Mouse (Mus musculus): ENCODE data around the gene Prdm11. TPM values are rescaled to one million over a fixed set of nuclear protein-coding genes. Genes with fewer than 3 reads are reported as not detected.
A peak's percentile ranks its signal among the peaks of the same experiment; 100 is the strongest.

Prdm11 gene
- polyA plus RNA-seq, 1 experiment from 2014 or later = 1.4 TPM

- no peak overlapping the region for H3K4me3 ChIP-seq
- no peak overlapping the region for H3K4me2 ChIP-seq
- no peaks in the 10 kb centered on the region for H3K4me1 ChIP-seq
- H3K9me3 ChIP-seq (replicated peaks) = no peaks in the 10 kb centered on the region
- H3K27ac ChIP-seq = no peak overlapping the region
- no peaks in the 10 kb centered on the region for H3K27me3 ChIP-seq
- no peak for ATAC-seq
- 96% methylated on average over 20 of the region's 20 CpGs for WGBS
- no peak overlapping the region for H3K9ac ChIP-seq
- peaks cover 62% of the 10 kb centered on the region for H3K36me3 ChIP-seq (ENCODE audit: poor library complexity, severe bottlenecking)
These were observed 72.3 kb downstream of the Prdm11 start for GRCm38 (mm10) chr2:92973646-92974045.

GRCm38 (mm10) chr2:92972071-92972470 is 73.9 kb downstream of the Prdm11 start:
- Histone ChIP-seq H3K4me1 (peaks cover 7% of the 10 kb centered on the region), H3K4me2 (no peak overlapping the region), H3K36me3 (ENCODE audit: poor library complexity, severe bottlenecking) (peaks cover 56% of the 10 kb centered on the region), H3K27me3 (no peaks in the 10 kb centered on the region), H3K9me3 (replicated peaks) (no peaks in the 10 kb centered on the region), H3K27ac (no peak overlapping the region), H3K9ac (no peak overlapping the region), H3K4me3 (no peak overlapping the region)
- no peak for ATAC-seq
- 91% methylated on average over 17 of the region's 17 CpGs for WGBS

DNA sequence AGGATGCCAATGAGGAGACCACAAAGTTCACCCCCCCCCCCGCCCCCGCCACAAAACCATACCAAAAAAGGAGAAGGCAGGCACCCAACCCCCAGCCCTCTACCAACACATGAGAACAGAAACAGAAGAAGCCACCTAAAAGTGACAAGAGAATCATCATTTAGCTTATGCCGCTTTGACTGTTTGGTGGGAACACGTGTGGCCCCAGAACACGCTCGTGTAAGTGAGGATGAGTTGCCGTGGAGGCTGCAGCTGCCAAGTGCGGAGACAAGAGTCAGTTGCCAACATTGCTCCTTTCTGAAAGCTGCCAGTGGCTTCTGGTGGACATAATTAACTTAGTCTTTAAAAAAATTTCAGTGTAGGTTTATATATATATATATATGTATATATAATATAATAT is 74.4 kb downstream of the Prdm11 start:
- ATAC-seq = no peak
- Histone ChIP-seq H3K4me2 (no peak overlapping the region), H3K4me3 (no peak overlapping the region), H3K4me1 (peaks cover 9% of the 10 kb centered on the region), H3K36me3 (ENCODE audit: poor library complexity, severe bottlenecking) (peaks cover 54% of the 10 kb centered on the region), H3K9me3 (replicated peaks) (no peaks in the 10 kb centered on the region), H3K27me3 (no peaks in the 10 kb centered on the region), H3K9ac (no peak overlapping the region), H3K27ac (no peak overlapping the region)
- 92% methylated on average over 8 of the region's 8 CpGs for WGBS

DNA sequence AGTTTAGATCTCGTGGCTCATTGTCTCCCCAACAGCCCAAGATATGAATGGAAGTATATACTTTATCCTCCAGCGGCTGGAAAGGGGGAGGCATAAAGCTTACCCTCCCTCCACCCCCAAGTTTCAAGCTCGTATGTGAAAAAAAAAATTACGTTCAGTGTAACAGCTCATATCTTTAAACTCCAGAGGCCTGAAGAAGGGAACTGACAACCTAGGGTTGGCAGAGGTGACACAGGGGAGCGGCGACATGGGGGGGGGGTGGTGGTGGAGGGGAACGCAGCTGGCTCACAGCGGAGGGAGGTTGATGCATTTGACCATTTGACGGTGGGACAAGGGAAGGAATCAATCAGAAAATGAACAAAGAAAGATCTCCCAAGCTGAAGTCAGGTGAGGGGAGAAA is 74.9 kb downstream of the Prdm11 start:
- Histone ChIP-seq H3K27ac (no peak overlapping the region), H3K4me2 (no peak overlapping the region), H3K4me3 (no peak overlapping the region), H3K36me3 (ENCODE audit: poor library complexity, severe bottlenecking) (peaks cover 50% of the 10 kb centered on the region), H3K9ac (no peak overlapping the region), H3K9me3 (replicated peaks) (no peaks in the 10 kb centered on the region), H3K4me1 (peaks cover 9% of the 10 kb centered on the region), H3K27me3 (no peaks in the 10 kb centered on the region)
- ATAC-seq = no peak
- 88% methylated on average over 9 of the region's 9 CpGs for WGBS

GRCm38 (mm10) chr2:92967839-92968166 is 78.2 kb downstream of the Prdm11 start:
- H3K4me3 ChIP-seq = no peak overlapping the region
- no peak overlapping the region for H3K9ac ChIP-seq
- ATAC-seq = no peak
- no peak overlapping the region for H3K4me2 ChIP-seq
- 62% methylated on average over 4 of the region's 4 CpGs for WGBS
- no peak overlapping the region for H3K27ac ChIP-seq
- no peaks in the 10 kb centered on the region for H3K9me3 ChIP-seq (replicated peaks)
- H3K4me1 ChIP-seq = peaks cover 9% of the 10 kb centered on the region
- no peaks in the 10 kb centered on the region for H3K27me3 ChIP-seq
- peaks cover 17% of the 10 kb centered on the region for H3K36me3 ChIP-seq (ENCODE audit: poor library complexity, severe bottlenecking)

- no peak overlapping the region for H3K4me3 ChIP-seq
- WGBS = 26% methylated on average over 10 of the region's 10 CpGs
- H3K9ac ChIP-seq = no peak overlapping the region
- H3K36me3 ChIP-seq (ENCODE audit: poor library complexity, severe bottlenecking) = peaks cover 11% of the 10 kb centered on the region
- H3K4me2 ChIP-seq = no peak overlapping the region
- 0 out of 2 replicates have a peak, but pooled peaks have one; percentile 43 for ATAC-seq
- peak overlapping the region; percentile 25; the same call in 1 of the 2 replicates for H3K27ac ChIP-seq
- peaks cover 9% of the 10 kb centered on the region for H3K4me1 ChIP-seq
- H3K27me3 ChIP-seq = no peaks in the 10 kb centered on the region
- H3K9me3 ChIP-seq (replicated peaks) = no peaks in the 10 kb centered on the region
These were observed 78.7 kb downstream of the Prdm11 start for GRCm38 (mm10) chr2:92967032-92967838.

GRCm38 (mm10) chr2:92966257-92966656 is 79.7 kb downstream of the Prdm11 start:
- Histone ChIP-seq H3K27me3 (no peaks in the 10 kb centered on the region), H3K4me1 (peaks cover 9% of the 10 kb centered on the region), H3K27ac (no peak overlapping the region), H3K36me3 (ENCODE audit: poor library complexity, severe bottlenecking) (peaks cover 3% of the 10 kb centered on the region; the same call in 1 of the 2 replicates), H3K9ac (no peak overlapping the region), H3K4me2 (no peak overlapping the region), H3K4me3 (no peak overlapping the region), H3K9me3 (replicated peaks) (no peaks in the 10 kb centered on the region)
- ATAC-seq = no peak
- WGBS = 60% methylated on average over 8 of the region's 8 CpGs

DNA sequence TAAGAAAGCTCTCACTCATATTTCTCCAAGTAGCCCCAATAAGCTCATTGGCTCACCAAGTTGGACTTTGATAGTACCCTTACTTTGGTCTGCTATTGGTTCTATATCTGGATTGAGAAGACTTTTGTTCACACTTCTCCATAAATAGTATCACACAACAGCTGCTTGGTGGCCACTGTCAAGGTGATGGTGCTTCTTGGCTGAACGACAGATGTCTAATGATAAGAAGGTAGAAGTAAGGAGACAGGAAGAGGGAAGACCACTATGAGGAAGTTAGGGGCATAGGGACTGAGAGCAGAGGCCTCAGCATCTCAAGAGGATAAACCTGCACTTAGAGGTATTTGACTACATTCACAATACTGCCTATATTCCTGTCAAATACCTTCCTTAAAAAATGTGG is 81.6 kb downstream of the Prdm11 start:
- no peak overlapping the region for H3K4me3 ChIP-seq
- no peak for ATAC-seq
- WGBS = 93% methylated on average over 1 of the region's 1 CpGs
- H3K9ac ChIP-seq = no peak overlapping the region
- H3K36me3 ChIP-seq (ENCODE audit: poor library complexity, severe bottlenecking) = no peaks in the 10 kb centered on the region
- no peak overlapping the region for H3K4me2 ChIP-seq
- H3K9me3 ChIP-seq (replicated peaks) = no peaks in the 10 kb centered on the region
- H3K4me1 ChIP-seq = peaks cover 9% of the 10 kb centered on the region
- no peaks in the 10 kb centered on the region for H3K27me3 ChIP-seq
- H3K27ac ChIP-seq = no peak overlapping the region

GRCm38 (mm10) chr2:92958640-92959039 is 87.3 kb downstream of the Prdm11 start:
- no peak overlapping the region for H3K4me3 ChIP-seq
- no peak overlapping the region for H3K27ac ChIP-seq
- H3K4me2 ChIP-seq = no peak overlapping the region
- ATAC-seq = no peak
- H3K9me3 ChIP-seq (replicated peaks) = no peaks in the 10 kb centered on the region
- WGBS = 65% methylated on average over 4 of the region's 4 CpGs
- no peak overlapping the region for H3K9ac ChIP-seq
- no peaks in the 10 kb centered on the region for H3K27me3 ChIP-seq
- no peaks in the 10 kb centered on the region for H3K4me1 ChIP-seq
- no peaks in the 10 kb centered on the region for H3K36me3 ChIP-seq (ENCODE audit: poor library complexity, severe bottlenecking)

DNA sequence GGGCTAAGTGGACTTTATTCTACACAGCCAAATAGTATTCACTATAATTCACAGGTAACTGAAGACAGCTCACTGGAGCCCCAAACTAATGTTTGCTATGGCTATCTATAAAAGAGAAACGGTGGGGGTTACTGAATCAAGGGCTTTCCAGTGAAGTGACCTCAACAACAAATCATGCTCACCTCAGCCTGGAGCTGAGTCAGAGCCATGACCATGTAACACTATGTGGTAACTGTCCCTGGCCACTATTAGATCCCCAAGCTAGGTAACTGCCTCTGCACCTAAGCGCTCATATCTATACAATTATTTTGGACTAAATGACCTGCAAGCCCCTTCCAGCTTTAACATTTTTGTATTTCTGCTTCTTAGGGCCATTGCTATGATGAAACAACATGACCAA is 89.0 kb downstream of the Prdm11 start:
- H3K27ac ChIP-seq = no peak overlapping the region
- no peak overlapping the region for H3K4me2 ChIP-seq
- no peaks in the 10 kb centered on the region for H3K4me1 ChIP-seq
- H3K27me3 ChIP-seq = no peaks in the 10 kb centered on the region
- no peak for ATAC-seq
- no peaks in the 10 kb centered on the region for H3K36me3 ChIP-seq (ENCODE audit: poor library complexity, severe bottlenecking)
- no peaks in the 10 kb centered on the region for H3K9me3 ChIP-seq (replicated peaks)
- H3K9ac ChIP-seq = no peak overlapping the region
- H3K4me3 ChIP-seq = no peak overlapping the region
- WGBS = 93% methylated on average over 2 of the region's 2 CpGs

GRCm38 (mm10) chr2:92954404-92955114 is 91.4 kb downstream of the Prdm11 start:
- Histone ChIP-seq H3K4me3 (no peak overlapping the region), H3K4me1 (no peaks in the 10 kb centered on the region), H3K27me3 (no peaks in the 10 kb centered on the region), H3K9me3 (replicated peaks) (no peaks in the 10 kb centered on the region), H3K27ac (no peak overlapping the region), H3K4me2 (no peak overlapping the region), H3K9ac (no peak overlapping the region), H3K36me3 (ENCODE audit: poor library complexity, severe bottlenecking) (no peaks in the 10 kb centered on the region)
- 37% methylated on average over 11 of the region's 11 CpGs for WGBS
- ATAC-seq = no peak

GRCm38 (mm10) chr2:92953450-92953849 is 92.5 kb downstream of the Prdm11 start:
- ATAC-seq = no peak
- no peak overlapping the region for H3K27ac ChIP-seq
- no peaks in the 10 kb centered on the region for H3K36me3 ChIP-seq (ENCODE audit: poor library complexity, severe bottlenecking)

More at GRCm38 (mm10) chr2:92953450-92953849, 92.5 kb downstream of the Prdm11 start:
- H3K9ac ChIP-seq = no peak overlapping the region
- H3K9me3 ChIP-seq (replicated peaks) = no peaks in the 10 kb centered on the region
- H3K27me3 ChIP-seq = no peaks in the 10 kb centered on the region
- no peak overlapping the region for H3K4me2 ChIP-seq
- 94% methylated on average over 17 of the region's 17 CpGs for WGBS
- H3K4me1 ChIP-seq = peaks cover 4% of the 10 kb centered on the region; the same call in 1 of the 2 replicates
- H3K4me3 ChIP-seq = no peak overlapping the region
